Comparison of ENCODE assay signal across 14 mouse cellular contexts in genomic region chr1:167801923-167802322, GRCm38 (mm10).
A peak's percentile ranks its signal among the peaks of the same experiment; 100 is the strongest.
DNase-seq lines count a peak whose midpoint lies in the region; ATAC-seq and TF ChIP-seq lines count a peak whose summit lies in the region.
"Had no signal": no experiment of that assay in that cellular context is flagged by ENCODE, and none has a peak within 500 bp of the region (broad histone marks: within the 10 kb centered on the region; RNA-seq: fewer than 3 reads in every experiment).

No protein-coding gene starts in this region.

- H3K9ac ChIP-seq in forebrain, embryonic 13.5 days: no peak overlapping the region
- H3K9ac ChIP-seq in hindbrain, embryonic 15.5 days: no peak overlapping the region
- H3K9ac ChIP-seq in midbrain, postnatal 0 days (replicated peaks; ENCODE audit: low read length, poor library complexity, severe bottlenecking): 0 out of 2 replicates have a peak overlapping the region, but pooled peaks have one; percentile 61
- H3K9ac ChIP-seq: heart, embryonic 15.5 days; limb, embryonic 15.5 days had no signal

- H3K36me3 ChIP-seq in forebrain, embryonic 13.5 days (ENCODE audit: poor library complexity, severe bottlenecking): no peaks in the 10 kb centered on the region
- H3K36me3 ChIP-seq in hindbrain, embryonic 15.5 days: no peaks in the 10 kb centered on the region
- no peaks in the 10 kb centered on the region for H3K36me3 ChIP-seq in midbrain, postnatal 0 days (ENCODE audit: insufficient read depth, low read length)
- H3K36me3 ChIP-seq: heart, embryonic 15.5 days; kidney, embryonic 15.5 days; limb, embryonic 15.5 days had no signal

- no peak for TF ChIP-seq CTCF in midbrain, postnatal 0 days (IDR thresholded peaks at IDR 0.05)

- H3K4me3 ChIP-seq in forebrain, embryonic 13.5 days: peak overlapping the region; percentile 52; the same call in 1 of the 2 replicates
- H3K4me3 ChIP-seq in hindbrain, embryonic 15.5 days: no peak overlapping the region
- H3K4me3 ChIP-seq in midbrain, postnatal 0 days (ENCODE audit: low read depth, low read length): 0 out of 2 replicates have a peak overlapping the region, but pooled peaks have one; percentile 49

- H3K4me1 ChIP-seq in forebrain, embryonic 13.5 days: peaks cover 38% of the 10 kb centered on the region
- peaks cover 23% of the 10 kb centered on the region for H3K4me1 ChIP-seq in hindbrain, embryonic 15.5 days (replicated peaks)
- no peaks in the 10 kb centered on the region; the same call in 1 of the 2 replicates for H3K4me1 ChIP-seq in midbrain, postnatal 0 days (ENCODE audit: insufficient read depth, low read length)

- H3K27ac ChIP-seq in forebrain, embryonic 13.5 days: peak overlapping the region; percentile 96
- peak overlapping the region; percentile 86 for H3K27ac ChIP-seq in hindbrain, embryonic 15.5 days (replicated peaks)
- peak overlapping the region; percentile 83 for H3K27ac ChIP-seq in midbrain, postnatal 0 days (ENCODE audit: low read depth, low read length)
- H3K27ac ChIP-seq: heart, embryonic 15.5 days; kidney, embryonic 15.5 days; limb, embryonic 15.5 days had no signal

- H3K9me3 ChIP-seq in forebrain, embryonic 13.5 days (replicated peaks): no peaks in the 10 kb centered on the region
- no peaks in the 10 kb centered on the region for H3K9me3 ChIP-seq in hindbrain, embryonic 15.5 days
- no peaks in the 10 kb centered on the region for H3K9me3 ChIP-seq in midbrain, postnatal 0 days (ENCODE audit: low read length)
- H3K9me3 ChIP-seq: heart, embryonic 15.5 days; kidney, embryonic 15.5 days; limb, embryonic 15.5 days had no signal

- DNase-seq in left cerebral cortex, postnatal 4 days: peak; percentile 37
- no peak for DNase-seq in left cerebral cortex, postnatal 25 days (ENCODE audit: low spot score in 2 of 2)
- no peak for DNase-seq in midbrain, postnatal 0 days (ENCODE audit: low spot score)
- DNase-seq in MN1 (ENCODE audit: low spot score): no peak
- no peak for DNase-seq in natural killer cell, adult 2 months (ENCODE audit: low spot score in 2 of 2)
- DNase-seq: adrenal gland, adult 2 months; thymus, postnatal 4 days had no signal

- intact Hi-C loops in left cerebral cortex, postnatal 4 days (cut with DNase I): no loop called here
- intact Hi-C loops in left cerebral cortex, postnatal 25 days (cut with DNase I): no loop called here

- peak overlapping the region; percentile 77 for H3K4me2 ChIP-seq in forebrain, embryonic 13.5 days
- peak overlapping the region; percentile 95 for H3K4me2 ChIP-seq in hindbrain, embryonic 15.5 days
- no peak overlapping the region for H3K4me2 ChIP-seq in midbrain, postnatal 0 days (ENCODE audit: low read depth, low read length, poor library complexity, severe bottlenecking)

- peaks cover 7% of the 10 kb centered on the region; the same call in 1 of the 2 replicates for H3K27me3 ChIP-seq in forebrain, embryonic 13.5 days
- H3K27me3 ChIP-seq in hindbrain, embryonic 15.5 days: 0 out of 2 replicates have a peak, but pooled peaks cover 4% of the 10 kb centered on the region
- H3K27me3 ChIP-seq in midbrain, postnatal 0 days (ENCODE audit: insufficient read depth, low read length): no peaks in the 10 kb centered on the region

- ATAC-seq in forebrain, embryonic 13.5 days: peak; percentile 8; the same call in 1 of the 2 replicates
- ATAC-seq in hindbrain, embryonic 15.5 days (ENCODE audit: low FRiP score, low read depth): peak; percentile 57; the same call in 1 of the 2 replicates
- no peak for ATAC-seq in midbrain, postnatal 0 days (ENCODE audit: low FRiP score)
- ATAC-seq in erythroblast, adult 5-6 weeks (replicated peaks; ENCODE audit: low FRiP score, poor library complexity, severe bottlenecking): no peak
- ATAC-seq: Patski had no signal

- WGBS in forebrain, embryonic 13.5 days: 26% methylated on average over 4 of the region's 4 CpGs
- 36% methylated on average over 4 of the region's 4 CpGs for WGBS in hindbrain, embryonic 15.5 days
- 30% methylated on average over 4 of the region's 4 CpGs for WGBS in midbrain, postnatal 0 days

Comparison
In these comparisons a context has a peak if more than half of its experiments do, and no peak if none do; other contexts are left out.
1. ATAC-seq: peak in forebrain, embryonic 13.5 days (single experiment) and hindbrain, embryonic 15.5 days (single experiment); none in midbrain, postnatal 0 days (single experiment) and erythroblast, adult 5-6 weeks (single experiment).
2. Peak in every context shown above with its lines, with median percentiles within 50 percentile points of each other: H3K27ac ChIP-seq.